Mouse (Mus musculus) C2C12 (cell line): ENCODE measurements around the gene Sirt7. TPM values are rescaled to one million over a fixed set of nuclear protein-coding genes. Genes with fewer than 3 reads are reported as not detected.
A peak's percentile ranks its signal among the peaks of the same experiment; 100 is the strongest.
"Not testable (repeated sequence)": the region's sequence is repeated elsewhere in the genome, so short reads cannot be mapped to it uniquely, and the experiment has no call there.

Experiments used
- H3K27me3 ChIP-seq: one replicate; pipeline ENCODE4 v1.6.1; 2011; ENCODE audit not compliant: control insufficient read depth, insufficient read depth, insufficient read length
- H3K36me3 ChIP-seq: one replicate; pipeline ENCODE4 v1.6.1; 2011; ENCODE audit not compliant: control insufficient read depth, insufficient read depth
- H3K4me3 ChIP-seq: one replicate; pipeline ENCODE4 v1.5.1; 2011; ENCODE audit warnings: mild to moderate bottlenecking, control low read depth; ENCODE audit not compliant: poor library complexity, insufficient read depth, severe bottlenecking
- H3K79me2 ChIP-seq: one replicate; pipeline ENCODE4 v1.6.1; 2011; ENCODE audit not compliant: control insufficient read depth, insufficient read depth
- H3K79me3 ChIP-seq: one replicate; pipeline ENCODE4 v1.6.1; 2011; ENCODE audit warnings: low read depth, control low read depth
- H3ac ChIP-seq: one replicate; pipeline ENCODE3; 2011; ENCODE audit warnings: low read depth; ENCODE audit not compliant: control insufficient read depth, insufficient read length
- CEBPB ChIP-seq: IDR thresholded peaks from one replicate; pipeline ENCODE4 v1.6.1; 2011; ENCODE audit warnings: low read depth, mild to moderate bottlenecking, control low read depth, moderate library complexity
- CTCF ChIP-seq: IDR thresholded peaks from one replicate; pipeline ENCODE4 v1.5.1; 2011; ENCODE audit not compliant: control insufficient read depth, insufficient read depth, insufficient read length
- FOSL1 ChIP-seq: IDR thresholded peaks from one replicate; pipeline ENCODE4 v1.8.0; 2011; ENCODE audit warnings: mild to moderate bottlenecking, low read length; ENCODE audit not compliant: poor library complexity, insufficient read depth, severe bottlenecking
- MAX ChIP-seq: IDR thresholded peaks from one replicate; pipeline ENCODE4 v1.6.1; 2011; ENCODE audit warnings: mild to moderate bottlenecking, control low read depth
- MYOD1 ChIP-seq: IDR thresholded peaks from one replicate; pipeline ENCODE4 v1.6.1; 2011; ENCODE audit warnings: low read depth; ENCODE audit not compliant: control insufficient read depth, insufficient read length
- MYOG ChIP-seq: IDR thresholded peaks from one replicate; pipeline ENCODE4 v1.6.1; 2011; ENCODE audit not compliant: control insufficient read depth, insufficient read length; ENCODE audit errors: extremely low read depth
- USF1 ChIP-seq: IDR thresholded peaks from one replicate; pipeline ENCODE4 v1.6.1; 2011; ENCODE audit warnings: low read depth, mild to moderate bottlenecking, control low read depth, moderate library complexity
- polyA plus RNA-seq: library from polyadenylated mRNA; unstranded; fragments of >200 nt; fragmentation: generic; extraction: Trizol; gene quantifications from one replicate; pipeline ENCODE4 v1.2.1, GENCODE M21; 2012; ENCODE audit warnings: missing spikeins

Gene Sirt7
- polyA plus RNA-seq, 1 experiment = 21.9 TPM

GRCm38 (mm10) chr11:120588531-120588930, 36.5 kb downstream of the Sirt7 start:
- Histone ChIP-seq H3K27me3 (no peaks in the 10 kb centered on the region), H3K4me3 (no peak overlapping the region), H3K79me3 (peaks cover 31% of the 10 kb centered on the region), H3ac (no peak overlapping the region), H3K36me3 (peaks cover 98% of the 10 kb centered on the region), H3K79me2 (peaks cover 52% of the 10 kb centered on the region)
- no peak for TF ChIP-seq MYOD1
- TF ChIP-seq CTCF = no peak
- TF ChIP-seq USF1 = no peak
- TF ChIP-seq MAX = no peak

GRCm38 (mm10) chr11:120583937-120584336, 41.1 kb downstream of the Sirt7 start:
- no peaks in the 10 kb centered on the region for H3K27me3 ChIP-seq
- H3K79me2 ChIP-seq = peaks cover 38% of the 10 kb centered on the region
- peaks cover 22% of the 10 kb centered on the region for H3K79me3 ChIP-seq
- H3K4me3 ChIP-seq = no peak overlapping the region
- H3K36me3 ChIP-seq = peaks cover 73% of the 10 kb centered on the region
- no peak overlapping the region for H3ac ChIP-seq
- TF ChIP-seq CEBPB = no peak
- no peak for TF ChIP-seq USF1
- no peak for TF ChIP-seq MAX
- TF ChIP-seq MYOG = no peak
- TF ChIP-seq MYOD1 = no peak
- no peak for TF ChIP-seq CTCF
- TF ChIP-seq FOSL1 = no peak

- peaks cover 24% of the 10 kb centered on the region for H3K79me3 ChIP-seq
Measured at GRCm38 (mm10) chr11:120582982-120583293, 42.1 kb downstream of the Sirt7 start.

GRCm38 (mm10) chr11:120582268-120582981, 42.6 kb downstream of the Sirt7 start:
- Histone ChIP-seq H3K27me3 (no peaks in the 10 kb centered on the region), H3K79me2 (peaks cover 45% of the 10 kb centered on the region), H3ac (no peak overlapping the region), H3K36me3 (peaks cover 73% of the 10 kb centered on the region), H3K79me3 (peaks cover 24% of the 10 kb centered on the region), H3K4me3 (no peak overlapping the region)
- TF ChIP-seq CEBPB (no peak), CTCF (no peak), MAX (no peak), FOSL1 (no peak), MYOD1 (no peak), MYOG (no peak), USF1 (no peak)

More at GRCm38 (mm10) chr11:120582982-120583293, 42.1 kb downstream of the Sirt7 start:
- not testable (repeated sequence) for H3K27me3 ChIP-seq, H3K4me3 ChIP-seq, H3ac ChIP-seq
- Histone ChIP-seq H3K79me2 (peaks cover 40% of the 10 kb centered on the region), H3K36me3 (peaks cover 73% of the 10 kb centered on the region)

GRCm38 (mm10) chr11:120581490-120582267, 43.4 kb downstream of the Sirt7 start, which contains the start of gene Arhgdia:
TSS of gene Arhgdia (minus strand) at chr11:120581624.
- Histone ChIP-seq H3K4me3 (peak within 1 kb of the TSS; percentile 97), H3K27me3 (no peaks in the 10 kb centered on the region), H3K36me3 (peaks cover 73% of the 10 kb centered on the region), H3ac (peak within 1 kb of the TSS; percentile 69), H3K79me3 (peaks cover 24% of the 10 kb centered on the region), H3K79me2 (peaks cover 45% of the 10 kb centered on the region)
- TF ChIP-seq MAX (peak; percentile 99), CTCF (peak; percentile 14), CEBPB (no peak)

- no peak for TF ChIP-seq MYOD1
- H3K79me3 ChIP-seq = peaks cover 24% of the 10 kb centered on the region
- peak overlapping the region; percentile 69 for H3ac ChIP-seq
- H3K79me2 ChIP-seq = peaks cover 45% of the 10 kb centered on the region
- H3K27me3 ChIP-seq = no peaks in the 10 kb centered on the region
- H3K4me3 ChIP-seq = peak overlapping the region; percentile 97
- H3K36me3 ChIP-seq = peaks cover 72% of the 10 kb centered on the region
Measured at GRCm38 (mm10) chr11:120580871-120581331, 44.1 kb downstream of the Sirt7 start.
